In the genomic region with DNA sequence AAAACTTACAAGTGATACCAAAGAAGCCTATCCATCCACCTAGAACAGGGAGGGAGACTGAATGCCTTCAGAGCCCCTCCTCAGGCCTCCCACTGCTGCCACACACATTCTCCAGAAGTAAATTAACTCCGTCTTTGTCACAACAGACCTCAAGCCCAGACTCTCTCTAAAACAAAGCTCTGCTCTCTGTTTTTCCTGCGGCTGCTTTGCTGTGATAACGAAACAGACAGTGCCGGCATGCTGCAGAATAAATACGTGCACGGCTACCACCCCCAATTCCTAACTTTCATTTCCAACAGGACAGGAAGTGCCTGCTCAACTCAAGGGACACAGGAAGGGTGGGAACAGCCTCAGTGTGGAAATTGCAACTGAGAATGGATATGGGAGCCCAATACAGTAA, we compare ENCODE assay signal across 8 mouse cellular contexts. TPM values are rescaled to one million over a fixed set of nuclear protein-coding genes. Genes with fewer than 3 reads are reported as not detected.
DNase-seq lines count a peak whose midpoint lies in the region; ATAC-seq and TF ChIP-seq lines count a peak whose summit lies in the region.

Rbms2 (minus strand) TSS at position 309 of the 400 bp plus-strand sequence.

- peak within 1 kb of the TSS; percentile 34 for H3K4me3 ChIP-seq in left cerebral cortex, adult 2 months
- peak within 1 kb of the TSS; percentile 70 for H3K4me3 ChIP-seq in brown adipose tissue, adult 24 weeks (ENCODE audit: insufficient read depth, low read depth, low read length)
- H3K4me3 ChIP-seq in heart, embryonic 11.5 days (ENCODE audit: low read depth, low read length) = peak within 1 kb of the TSS; percentile 28
- peak within 1 kb of the TSS; percentile 32 for H3K4me3 ChIP-seq in kidney, postnatal 0 days (replicated peaks; ENCODE audit: low read depth, low read length)
- H3K4me3 ChIP-seq in lung, adult 2 months (replicated peaks; ENCODE audit: extremely low read depth, low read depth, low read length) = peak within 1 kb of the TSS; percentile 77
- H3K4me3 ChIP-seq in stomach, postnatal 0 days (ENCODE audit: low read depth, low read length) = peak within 1 kb of the TSS; percentile 20

- H3K9me3 ChIP-seq in heart, embryonic 11.5 days (replicated peaks; ENCODE audit: control insufficient read depth, low read length) = no peaks in the 10 kb centered on the region
- no peaks in the 10 kb centered on the region for H3K9me3 ChIP-seq in kidney, postnatal 0 days (replicated peaks; ENCODE audit: low read length)
- no peaks in the 10 kb centered on the region for H3K9me3 ChIP-seq in stomach, postnatal 0 days (ENCODE audit: control insufficient read depth, low read length)

- H3K27ac ChIP-seq in left cerebral cortex, adult 2 months = peak within 1 kb of the TSS; percentile 66
- H3K27ac ChIP-seq in brown adipose tissue, adult 24 weeks (replicated peaks; ENCODE audit: low read depth, low read length) = peak within 1 kb of the TSS; percentile 94
- peak within 1 kb of the TSS; percentile 80 for H3K27ac ChIP-seq in heart, embryonic 11.5 days (ENCODE audit: low read depth, low read length)
- peak within 1 kb of the TSS; percentile 82 for H3K27ac ChIP-seq in kidney, postnatal 0 days
- peak within 1 kb of the TSS; percentile 70 for H3K27ac ChIP-seq in stomach, postnatal 0 days (replicated peaks)

- peak within 1 kb of the TSS; percentile 61 for H3K4me2 ChIP-seq in heart, embryonic 11.5 days
- H3K4me2 ChIP-seq in kidney, postnatal 0 days (ENCODE audit: low read length) = peak within 1 kb of the TSS; percentile 56
- H3K4me2 ChIP-seq in stomach, postnatal 0 days (replicated peaks; ENCODE audit: low read depth) = peak within 1 kb of the TSS; percentile 37

- no peak for TF ChIP-seq EP300 in stomach, postnatal 0 days (optimal IDR thresholded peaks at IDR 0.05)

- ATAC-seq in heart, embryonic 11.5 days (replicated peaks; ENCODE audit: insufficient number of reproducible peaks, low FRiP score, low TSS enrichment) = no peak
- ATAC-seq in kidney, postnatal 0 days (replicated peaks; ENCODE audit: low FRiP score, low read depth) = no peak
- ATAC-seq in stomach, postnatal 0 days (ENCODE audit: low FRiP score, low TSS enrichment) = 0 out of 2 replicates have a peak, but pooled peaks have one; percentile 16

- 2% methylated on average over 6 of the region's 6 CpGs for WGBS in heart, embryonic 11.5 days (ENCODE audit: insufficient replicate concordance)
- 4% methylated on average over 6 of the region's 6 CpGs for WGBS in kidney, postnatal 0 days
- WGBS in lung, adult 2 months = 12% methylated on average over 6 of the region's 6 CpGs
- WGBS in stomach, postnatal 0 days = 2% methylated on average over 6 of the region's 6 CpGs

- intact Hi-C loops in left cerebral cortex, adult 2 months (cut with DNase I) = no loop called here

- peaks cover 6% of the 10 kb centered on the region; the same call in 1 of the 2 replicates for H3K4me1 ChIP-seq in brown adipose tissue, adult 24 weeks (ENCODE audit: control insufficient read depth, insufficient read depth, insufficient read length, low read length)
- peaks cover 7% of the 10 kb centered on the region for H3K4me1 ChIP-seq in heart, embryonic 11.5 days (ENCODE audit: control insufficient read depth, insufficient read depth, low read length)
- peaks cover 9% of the 10 kb centered on the region for H3K4me1 ChIP-seq in kidney, postnatal 0 days (replicated peaks; ENCODE audit: insufficient read depth, low read length)
- no peaks in the 10 kb centered on the region; the same call in 1 of the 2 replicates for H3K4me1 ChIP-seq in lung, adult 2 months (ENCODE audit: control insufficient read depth, insufficient read depth, low read length)
- no peaks in the 10 kb centered on the region for H3K4me1 ChIP-seq in stomach, postnatal 0 days (replicated peaks; ENCODE audit: control insufficient read depth, insufficient read depth)

- no peak for TF ChIP-seq CTCF in left cerebral cortex, adult 2 months (IDR thresholded peaks at IDR 0.05)
- TF ChIP-seq CTCF in kidney, postnatal 0 days (IDR thresholded peaks at IDR 0.05; ENCODE audit: low read depth) = no peak
- TF ChIP-seq CTCF in lung, adult 2 months (IDR thresholded peaks at IDR 0.05; ENCODE audit: insufficient read depth, low read length) = no peak
- no peak for TF ChIP-seq CTCF in stomach, postnatal 0 days (IDR thresholded peaks at IDR 0.05; ENCODE audit: low read depth)

- H3K27me3 ChIP-seq in heart, embryonic 11.5 days (ENCODE audit: control insufficient read depth, insufficient read depth, low read length) = no peaks in the 10 kb centered on the region
- no peaks in the 10 kb centered on the region for H3K27me3 ChIP-seq in kidney, postnatal 0 days (ENCODE audit: insufficient read depth, low read length)
- H3K27me3 ChIP-seq in stomach, postnatal 0 days (ENCODE audit: control insufficient read depth, insufficient read depth, low read length) = no peaks in the 10 kb centered on the region

- H3K36me3 ChIP-seq in heart, embryonic 11.5 days (ENCODE audit: control insufficient read depth, insufficient read depth, low read length) = no peaks in the 10 kb centered on the region
- no peaks in the 10 kb centered on the region for H3K36me3 ChIP-seq in kidney, postnatal 0 days (ENCODE audit: insufficient read depth, low read length)
- H3K36me3 ChIP-seq in stomach, postnatal 0 days (ENCODE audit: control insufficient read depth, insufficient read depth, low read length) = no peaks in the 10 kb centered on the region

- DNase-seq in left cerebral cortex, adult 2 months (ENCODE audit: extremely low spot score in 1 of 2, low spot score in 2 of 2) = no peak
- DNase-seq in left cerebral cortex, adult 11 months (ENCODE audit: low spot score) = no peak
- DNase-seq in kidney, postnatal 0 days (ENCODE audit: low spot score) = peak; percentile 73
- peak; percentile 52 for DNase-seq in lung, adult 2 months
- DNase-seq in stomach, postnatal 0 days (ENCODE audit: low spot score) = no peak
- DNase-seq in right cerebral cortex, postnatal 14 days = no peak

- H3K9ac ChIP-seq in heart, embryonic 11.5 days (ENCODE audit: low read depth, low read length) = peak within 1 kb of the TSS; percentile 68
- peak within 1 kb of the TSS; percentile 50 for H3K9ac ChIP-seq in kidney, postnatal 0 days (ENCODE audit: low read depth, low read length)
- H3K9ac ChIP-seq in stomach, postnatal 0 days (ENCODE audit: low read length) = peak within 1 kb of the TSS; percentile 28; the same call in 1 of the 2 replicates

- TF ChIP-seq POLR2A in lung, adult 2 months (IDR thresholded peaks at IDR 0.05; ENCODE audit: borderline replicate concordance, extremely low read depth, low read depth, low read length) = peak; percentile 48; the same call in 1 of the 2 replicates

RNA-seq across cellular contexts. Expression of gene Rbms2, which starts in this region (rescaled TPM):
- 10 to 100 TPM; 15.6 to 16.4 TPM for total RNA-seq in left cerebral cortex, adult 2 months (2021)
- 93.3 and 95.4 TPM in 2 replicates for polyA plus RNA-seq in brown adipose tissue, adult 24 weeks (2012; ENCODE audit: insufficient read depth, insufficient read length, missing spikeins)
- 36.1 and 38.5 TPM in 2 replicates for polyA plus RNA-seq in heart, embryonic 11.5 days (2014; fragmentation: Nextera tagmentation; extraction: Ambion mirVana)
- polyA plus RNA-seq in kidney, postnatal 0 days (2015; fragmentation: Nextera tagmentation; extraction: Ambion mirVana) = 27.0 and 30.0 TPM in 2 replicates
- 103 and 116 TPM in 2 replicates for polyA plus RNA-seq in lung, adult 2 months (2012; rRNA removed)
- polyA plus RNA-seq in stomach, postnatal 0 days (2015; fragmentation: Nextera tagmentation; extraction: Ambion mirVana) = 15.5 and 17.0 TPM in 2 replicates

Comparison
In these comparisons a context has a peak if more than half of its experiments do, and no peak if none do; other contexts are left out.
1. DNase-seq: peak in kidney, postnatal 0 days (single experiment) and lung, adult 2 months (single experiment); none in left cerebral cortex, adult 2 months (0 of 2), left cerebral cortex, adult 11 months (single experiment), stomach, postnatal 0 days (single experiment) and right cerebral cortex, postnatal 14 days (single experiment).
2. H3K4me3 ChIP-seq: peak in every context shown above with its lines; median percentile 77 in lung, adult 2 months; 70 in brown adipose tissue, adult 24 weeks; 34 in left cerebral cortex, adult 2 months; 32 in kidney, postnatal 0 days; 28 in heart, embryonic 11.5 days; 20 in stomach, postnatal 0 days.
3. Peak in every context shown above with its lines, with median percentiles within 50 percentile points of each other: H3K27ac ChIP-seq, H3K4me2 ChIP-seq and H3K9ac ChIP-seq.